Mouse (Mus musculus) hindbrain, embryonic 16.5 days (tissue): ENCODE measurements at regions not wholly inside any gene's neighbourhood (a gene's known extent, or its start where the extent isn't known, plus 50 kb on each side); places are given as distances from the start of the nearest gene placed in this dataset.

ENCODE experiments used
- ATAC-seq: fragments of 200-750 bp; cut with Nextera tagmentation; 2 replicates; pipeline ENCODE4 v1.8.0; 2017; ENCODE audit warnings: moderate TSS enrichment, moderate library complexity
- H3K27ac ChIP-seq: fragments of 300-500 bp; sonication (generic); 2 replicates; pipeline ENCODE4 v1.5.1; 2014; ENCODE audit warnings: low read depth, mild to moderate bottlenecking, control low read depth, low read length, moderate library complexity
- H3K27me3 ChIP-seq: fragments of 300-500 bp; sonication (generic); replicated peaks from 2 replicates; pipeline ENCODE4 v1.6.1; 2014; ENCODE audit warnings: low read length; ENCODE audit not compliant: control insufficient read depth, insufficient read depth
- H3K36me3 ChIP-seq: fragments of 300-500 bp; sonication (generic); 2 replicates; pipeline ENCODE4 v1.6.1; 2014; ENCODE audit warnings: mild to moderate bottlenecking, low read length, moderate library complexity, mixed read lengths; ENCODE audit not compliant: control insufficient read depth, insufficient read depth
- H3K4me1 ChIP-seq: fragments of 300-500 bp; sonication (generic); 2 replicates; pipeline ENCODE4 v1.6.1; 2014; ENCODE audit warnings: low read depth, low read length; ENCODE audit not compliant: control insufficient read depth, insufficient read depth
- H3K4me2 ChIP-seq: fragments of 300-500 bp; sonication (generic); 2 replicates; pipeline ENCODE4 v1.6.1; 2014; ENCODE audit warnings: mild to moderate bottlenecking, low read length, control low read depth, moderate library complexity
- H3K4me3 ChIP-seq: fragments of 300-500 bp; sonication (generic); 2 replicates; pipeline ENCODE4 v1.5.1; 2014; ENCODE audit warnings: mild to moderate bottlenecking, low read length, control low read depth, moderate library complexity
- H3K9ac ChIP-seq: fragments of 300-500 bp; sonication (generic); 2 replicates; pipeline ENCODE4 v1.6.1; 2014; ENCODE audit warnings: low read depth, mild to moderate bottlenecking, control low read depth, low read length, moderate library complexity
- H3K9me3 ChIP-seq: fragments of 300-500 bp; sonication (generic); 2 replicates; pipeline ENCODE4 v1.6.1; 2014; ENCODE audit warnings: mild to moderate bottlenecking, low read length, moderate library complexity; ENCODE audit not compliant: control insufficient read depth
- WGBS: fragments of 180-500 bp; shearing (Covaris S2); extraction: QIAGEN DNeasy Blood & Tissue Kit; methylation state at CpG from one replicate; pipeline ENCODE4 v1.1.7; 2014; 5-methylcytosine and 5-hydroxymethylcytosine counted together

DNA sequence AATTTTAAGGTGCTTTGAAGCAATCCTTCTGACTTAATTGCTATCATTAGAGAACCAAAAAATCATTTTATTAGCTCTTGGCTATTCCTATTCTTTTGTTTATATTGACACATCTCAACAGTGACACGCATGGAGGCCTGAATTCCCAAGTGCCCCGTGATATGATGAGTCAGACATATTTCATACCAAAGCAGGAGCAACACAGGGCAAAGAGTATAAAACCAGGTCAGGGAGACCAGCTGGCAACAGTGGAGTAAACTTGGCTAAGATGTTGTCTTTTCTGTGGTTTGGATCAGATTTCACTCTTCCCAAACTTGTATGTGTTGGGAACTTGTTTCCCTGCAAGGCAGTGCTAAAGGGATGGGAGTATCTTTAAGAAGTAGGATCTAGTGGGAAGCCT is 500.6 kb upstream of the Camk1g start:
- H3K4me2 ChIP-seq, result no peak overlapping the region
- H3K9me3 ChIP-seq, result no peaks in the 10 kb centered on the region
- H3K27me3 ChIP-seq, result no peaks in the 10 kb centered on the region
- WGBS, result 84% methylated on average over 2 of the region's 2 CpGs
- no peaks in the 10 kb centered on the region for H3K36me3 ChIP-seq
- H3K9ac ChIP-seq, result no peak overlapping the region
- no peak overlapping the region for H3K27ac ChIP-seq
- H3K4me3 ChIP-seq, result no peak overlapping the region
- no peaks in the 10 kb centered on the region for H3K4me1 ChIP-seq
- no peak for ATAC-seq

DNA sequence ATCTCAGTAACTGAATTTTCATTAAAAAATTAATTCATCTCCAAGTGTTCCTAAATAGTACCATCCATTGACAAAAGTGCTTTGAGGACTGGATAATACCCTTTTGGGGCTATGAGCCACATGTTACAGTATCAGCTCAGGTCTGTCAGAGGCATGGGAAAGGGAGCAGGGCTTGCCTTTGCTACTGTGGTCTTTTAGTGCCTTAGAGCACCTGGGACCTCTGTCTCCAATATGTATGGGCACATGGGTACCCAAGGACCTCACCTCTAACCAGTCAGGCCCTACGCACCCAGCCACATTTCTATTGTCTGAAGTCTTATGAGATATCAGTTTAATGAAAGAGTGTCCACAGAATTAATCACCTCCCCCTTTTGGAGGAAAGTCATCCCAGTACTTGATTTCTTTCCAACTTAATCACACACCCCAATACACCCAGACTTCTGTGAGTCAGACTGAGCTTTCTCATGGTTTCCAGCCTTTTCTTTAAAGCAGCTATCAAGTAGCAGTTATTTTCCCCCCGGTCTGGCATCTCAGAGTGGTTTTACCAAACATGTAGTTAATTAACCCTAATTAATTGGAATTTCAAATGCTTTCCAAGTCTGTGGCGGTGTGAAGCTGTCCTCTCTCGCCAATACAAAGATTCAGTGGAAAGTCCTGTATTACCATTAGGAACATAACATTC is 498.7 kb upstream of the Camk1g start:
- Histone ChIP-seq H3K27ac (no peak overlapping the region), H3K4me1 (no peaks in the 10 kb centered on the region), H3K27me3 (no peaks in the 10 kb centered on the region), H3K4me2 (no peak overlapping the region), H3K36me3 (no peaks in the 10 kb centered on the region), H3K4me3 (no peak overlapping the region), H3K9me3 (no peaks in the 10 kb centered on the region), H3K9ac (no peak overlapping the region)
- ATAC-seq, result no peak
- WGBS, result 53% methylated on average over 4 of the region's 4 CpGs

DNA sequence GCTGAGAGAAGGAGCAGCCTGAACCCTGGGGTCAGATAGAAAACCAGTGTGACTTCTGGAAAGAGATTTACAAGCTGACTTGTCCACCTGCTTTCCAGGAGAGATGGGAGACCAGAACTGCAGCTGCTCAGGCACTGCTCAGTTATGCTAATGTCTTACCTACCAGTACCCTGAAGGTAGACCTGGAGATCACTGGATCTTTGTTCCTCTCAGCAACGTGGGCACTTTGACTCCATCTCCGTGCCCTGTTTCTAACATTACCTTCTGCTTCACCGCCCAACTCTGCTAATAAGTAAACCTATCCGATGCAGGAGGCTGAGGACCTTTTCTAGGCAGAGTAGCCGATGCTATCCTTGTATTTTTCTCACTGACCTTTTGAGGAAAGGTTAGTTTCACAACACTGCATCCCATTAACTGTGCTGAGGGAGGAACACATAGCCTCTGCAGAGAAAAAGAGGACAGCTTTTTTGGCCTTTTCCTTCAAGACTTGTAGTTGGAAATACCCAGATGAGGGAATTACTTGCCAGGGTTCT is 490.7 kb upstream of the Camk1g start:
- 53% methylated on average over 5 of the region's 5 CpGs for whole genome bisulfite sequencing
- Histone ChIP-seq H3K4me1 (peaks cover 7% of the 10 kb centered on the region; the same call in 1 of the 2 replicates), H3K27ac (no peak overlapping the region), H3K36me3 (no peaks in the 10 kb centered on the region), H3K9ac (no peak overlapping the region), H3K4me3 (no peak overlapping the region), H3K4me2 (no peak overlapping the region), H3K27me3 (no peaks in the 10 kb centered on the region), H3K9me3 (no peaks in the 10 kb centered on the region)
- ATAC-seq, result no peak

DNA sequence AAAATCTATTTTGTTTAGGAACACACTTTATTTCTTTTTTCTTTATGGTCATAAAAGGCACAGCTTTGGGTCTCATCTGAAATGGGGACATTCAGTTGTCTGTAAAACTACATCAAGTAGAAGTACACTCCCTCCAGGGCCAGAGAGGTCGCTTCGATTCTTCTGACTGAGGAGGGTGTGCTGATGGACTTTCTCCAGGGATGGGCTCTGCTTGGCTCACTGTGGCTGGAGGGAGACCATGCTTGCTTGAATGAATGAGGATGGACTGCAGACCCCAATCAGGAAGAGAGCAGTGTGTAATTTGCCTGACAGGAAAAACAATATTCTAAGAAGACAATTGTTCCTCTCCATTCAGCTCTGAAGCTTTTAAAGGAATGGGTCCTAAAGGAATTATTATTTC is 490.3 kb upstream of the Camk1g start:
- Histone ChIP-seq H3K9me3 (no peaks in the 10 kb centered on the region), H3K27me3 (no peaks in the 10 kb centered on the region), H3K4me1 (peaks cover 7% of the 10 kb centered on the region; the same call in 1 of the 2 replicates), H3K4me2 (no peak overlapping the region), H3K36me3 (no peaks in the 10 kb centered on the region), H3K4me3 (no peak overlapping the region), H3K9ac (no peak overlapping the region; the same call in 1 of the 2 replicates), H3K27ac (no peak overlapping the region)
- WGBS, result 43% methylated on average over 2 of the region's 2 CpGs
- no peak for ATAC-seq

DNA sequence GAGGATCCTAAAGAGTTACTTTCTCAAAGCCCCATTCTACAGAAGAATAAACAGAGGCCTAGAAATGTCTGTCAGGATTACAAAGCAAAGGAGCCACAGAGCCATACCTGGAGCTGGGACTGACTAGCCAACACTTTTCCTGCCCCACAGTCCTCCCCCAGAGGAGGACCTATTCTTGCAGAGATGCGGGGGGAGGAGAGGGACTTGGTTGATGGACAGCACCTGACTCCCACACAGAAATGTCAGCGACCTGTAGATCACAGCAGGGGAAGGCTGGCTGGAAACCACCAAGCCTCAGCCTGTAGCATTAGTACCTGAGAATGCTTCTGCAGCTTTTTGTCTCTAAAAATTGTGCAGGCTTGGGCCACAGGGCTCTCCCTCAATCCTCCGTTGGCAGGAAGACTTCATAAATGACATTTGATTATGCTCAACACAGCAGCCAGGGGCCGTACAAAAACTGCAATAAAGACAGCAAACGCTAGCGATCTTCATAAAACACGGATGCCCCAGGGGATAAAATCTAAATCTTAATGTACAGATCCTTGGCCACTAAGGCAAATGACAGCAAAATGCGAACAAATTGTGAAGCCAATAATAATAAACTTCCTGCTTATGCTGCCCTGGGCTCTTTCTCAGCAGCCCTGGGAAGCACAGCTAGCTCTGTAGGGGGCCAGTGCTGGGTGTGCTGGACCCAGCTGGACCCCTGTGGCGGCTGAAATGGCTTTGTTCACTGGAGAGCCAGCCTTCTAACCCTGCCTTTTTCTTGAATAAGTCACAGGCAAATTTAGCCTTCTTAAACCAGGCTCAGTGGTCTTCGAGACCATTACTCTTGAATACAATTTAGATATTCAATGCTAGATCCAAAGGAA is 489.4 kb upstream of the Camk1g start:
- no peak overlapping the region for H3K4me3 ChIP-seq
- no peaks in the 10 kb centered on the region for H3K36me3 ChIP-seq
- ATAC-seq, result peak; percentile 34; the same call in 1 of the 2 replicates
- H3K27me3 ChIP-seq, result no peaks in the 10 kb centered on the region
- WGBS, result 27% methylated on average over 10 of the region's 10 CpGs
- no peak overlapping the region; the same call in none of the 2 replicates for H3K9ac ChIP-seq
- no peaks in the 10 kb centered on the region for H3K9me3 ChIP-seq
- peaks cover 7% of the 10 kb centered on the region; the same call in 1 of the 2 replicates for H3K4me1 ChIP-seq
- H3K4me2 ChIP-seq, result no peak overlapping the region
- peak overlapping the region; percentile 44; the same call in 1 of the 2 replicates for H3K27ac ChIP-seq

DNA sequence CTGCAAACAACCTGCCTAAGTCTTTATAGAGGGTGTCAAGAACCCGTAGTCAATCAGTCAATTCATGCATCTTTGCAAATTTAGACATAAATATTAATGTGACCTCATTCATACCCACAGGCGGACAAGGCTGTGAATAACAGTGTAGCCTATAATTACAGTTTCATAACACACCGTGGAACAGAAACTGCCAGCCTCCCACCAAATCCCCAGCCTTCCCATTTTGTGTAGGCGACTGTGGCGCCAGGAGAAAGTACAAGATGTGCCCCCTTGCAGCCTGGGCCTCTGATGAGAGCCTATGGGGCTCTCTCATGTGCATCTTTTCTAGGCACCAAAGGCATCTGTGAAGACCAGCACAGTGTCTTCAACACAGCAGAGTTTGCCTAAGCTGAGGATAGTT is 477.8 kb upstream of the Camk1g start:
- Histone ChIP-seq H3K36me3 (no peaks in the 10 kb centered on the region), H3K4me2 (no peak overlapping the region), H3K9ac (no peak overlapping the region), H3K4me3 (no peak overlapping the region), H3K27me3 (no peaks in the 10 kb centered on the region), H3K9me3 (no peaks in the 10 kb centered on the region), H3K27ac (no peak overlapping the region), H3K4me1 (no peaks in the 10 kb centered on the region)
- no peak for ATAC-seq
- 30% methylated on average over 5 of the region's 5 CpGs for WGBS

DNA sequence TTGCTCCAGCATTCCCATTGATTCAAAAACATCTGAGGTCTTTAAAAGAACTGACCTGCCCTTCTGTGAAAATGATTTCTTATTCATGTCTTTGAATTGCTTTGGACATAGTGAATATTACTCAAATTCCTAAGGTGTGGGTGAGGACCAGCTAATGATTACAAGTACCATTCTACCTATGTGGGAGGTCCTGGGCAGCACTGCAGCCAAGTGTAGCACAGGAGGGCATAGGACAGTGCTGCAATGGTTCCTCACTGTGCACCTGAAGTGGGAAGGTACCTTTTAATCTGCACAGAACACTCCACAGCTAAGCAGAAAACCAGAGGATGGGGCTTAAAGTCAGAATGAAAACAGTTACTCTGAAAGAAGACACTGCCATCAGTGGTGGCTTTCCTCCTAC is 474.8 kb upstream of the Camk1g start:
- Histone ChIP-seq H3K9ac (no peak overlapping the region), H3K4me1 (no peaks in the 10 kb centered on the region), H3K9me3 (no peaks in the 10 kb centered on the region), H3K4me2 (no peak overlapping the region), H3K4me3 (no peak overlapping the region), H3K27ac (no peak overlapping the region), H3K36me3 (no peaks in the 10 kb centered on the region), H3K27me3 (no peaks in the 10 kb centered on the region)
- ATAC-seq, result no peak

DNA sequence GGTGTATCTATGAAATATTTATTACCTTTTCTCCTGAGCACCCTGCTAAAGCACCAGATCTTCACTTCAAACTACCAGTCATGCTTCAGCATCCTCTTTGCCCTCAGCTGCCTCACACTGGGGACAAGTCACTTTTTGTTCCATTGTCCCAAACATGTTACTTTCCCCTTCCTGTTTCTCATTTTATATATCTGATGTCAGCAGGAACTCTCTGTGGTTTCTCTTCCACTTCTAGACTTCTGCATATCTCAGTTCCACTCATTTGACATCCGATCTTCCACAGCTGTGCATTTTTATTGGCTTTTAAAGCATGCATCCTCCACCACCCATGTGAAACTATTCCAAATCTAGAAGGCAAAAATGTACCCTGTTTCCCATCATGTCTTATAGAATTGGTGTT is 474.4 kb upstream of the Camk1g start:
- Histone ChIP-seq H3K27ac (no peak overlapping the region), H3K9me3 (no peaks in the 10 kb centered on the region), H3K4me1 (no peaks in the 10 kb centered on the region), H3K4me2 (no peak overlapping the region), H3K27me3 (no peaks in the 10 kb centered on the region), H3K9ac (no peak overlapping the region), H3K4me3 (no peak overlapping the region), H3K36me3 (no peaks in the 10 kb centered on the region)
- ATAC-seq, result no peak
- 79% methylated on average over 1 of the region's 1 CpGs for WGBS

DNA sequence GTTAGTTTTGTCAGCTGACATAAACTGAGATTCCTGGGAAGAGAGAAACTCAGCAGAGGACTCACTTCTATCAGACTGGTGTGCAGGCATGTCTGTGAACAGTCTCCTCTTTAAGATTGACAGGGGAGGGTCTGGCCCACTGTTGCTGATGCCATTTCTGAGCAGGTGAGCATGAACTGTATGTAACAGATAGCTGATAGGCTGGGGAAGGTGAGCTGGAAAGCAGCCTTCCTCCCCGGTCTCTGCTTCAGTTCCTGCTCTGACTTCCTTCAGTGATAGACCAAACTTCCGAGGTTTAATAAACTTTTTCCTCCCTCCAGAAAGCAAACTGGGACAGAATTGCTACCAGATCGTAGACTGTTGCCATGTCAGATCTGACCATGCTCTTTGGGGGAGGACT is 430.9 kb upstream of the Camk1g start:
- no peak overlapping the region for H3K9ac ChIP-seq
- H3K9me3 ChIP-seq, result no peaks in the 10 kb centered on the region
- 85% methylated on average over 3 of the region's 3 CpGs for WGBS
- no peak overlapping the region for H3K4me3 ChIP-seq
- ATAC-seq, result no peak
- no peak overlapping the region for H3K4me2 ChIP-seq
- no peaks in the 10 kb centered on the region for H3K36me3 ChIP-seq
- no peaks in the 10 kb centered on the region for H3K27me3 ChIP-seq
- no peaks in the 10 kb centered on the region for H3K4me1 ChIP-seq
- H3K27ac ChIP-seq, result no peak overlapping the region
